Mouse (Mus musculus): ENCODE results near the gene H2-Ke6. TPM values are rescaled to one million over a fixed set of nuclear protein-coding genes. Genes with fewer than 3 reads are reported as not detected.
A peak's percentile ranks its signal among the peaks of the same experiment; 100 is the strongest.

The H2-Ke6 gene
- total and polyA plus RNA-seq, 3 experiments: 20.8 to 47.1 (median 31.7) TPM

- Histone ChIP-seq H3K27ac (ENCODE audit: insufficient read depth, low read depth) (no peak overlapping the region; the same call in 1 of the 2 replicates), H3K9ac (ENCODE audit: insufficient read depth, low read depth) (peak overlapping the region; percentile 96), H3K4me1 (ENCODE audit: control insufficient read depth in 1 of 2, insufficient read depth in 2 of 2) (peaks cover 21 to 45% of the 10 kb centered on the region in 2 experiments), H3K36me3 (replicated peaks in 1 of 2; ENCODE audit: control insufficient read depth in 1 of 2, insufficient read depth in 1 of 2, low read length in 1 of 2) (peaks cover 48 to 70% of the 10 kb centered on the region in 2 experiments), H3K9me3 (replicated peaks; ENCODE audit: low read length) (no peaks in the 10 kb centered on the region), H3K4me2 (ENCODE audit: insufficient read depth, low read depth, poor library complexity, severe bottlenecking) (peak overlapping the region; percentile 67), H3K79me2 (replicated peaks; ENCODE audit: control insufficient read depth, extremely low read depth, insufficient read depth, poor library complexity, severe bottlenecking) (peaks cover 32% of the 10 kb centered on the region), H3K27me3 (replicated peaks) (no peaks in the 10 kb centered on the region), H3K4me3 (replicated peaks in 1 of 3; ENCODE audit: low read depth in 2 of 3, low read length in 2 of 3, poor library complexity in 1 of 3) (peak overlapping the region; percentile 89 to 96 (median 90))
- dilution Hi-C loops (cut with MboI; ENCODE audit: extremely low pct_ligation_motif_present, extremely low pct_unique_long_range_greater_than_20kb, low sequenced_read_pairs) (no loop called here), in situ Hi-C loops (cut with MboI; ENCODE audit: low pct_ligation_motif_present, low pct_unique_long_range_greater_than_20kb, low sequenced_read_pairs) (no loop called here)
- DNase-seq (ENCODE audit: extremely low read depth): peak; percentile 35
- no peak for TF ChIP-seq USF2 (conservative IDR thresholded peaks at IDR 0.05; ENCODE audit: low read depth, low read length)
- no peak for TF ChIP-seq CHD1 (IDR thresholded peaks at IDR 0.05; ENCODE audit: low read depth, low read length)
- no peak for TF ChIP-seq USF1 (IDR thresholded peaks at IDR 0.05; ENCODE audit: low read depth, low read length)
- no peak for TF ChIP-seq ZMIZ1 (IDR thresholded peaks at IDR 0.05; ENCODE audit: low read depth, low read length)
- no peak for TF ChIP-seq POLR2A (IDR thresholded peaks at IDR 0.05; ENCODE audit: low read depth, low read length)
- TF ChIP-seq SMC3 (IDR thresholded peaks at IDR 0.05; ENCODE audit: low read depth, low read length): no peak
- no peak for TF ChIP-seq EP300 (IDR thresholded peaks at IDR 0.05; ENCODE audit: low read length)
- no peak for TF ChIP-seq TBP (conservative IDR thresholded peaks at IDR 0.05; ENCODE audit: low read depth, low read length)
- TF ChIP-seq PAX5 (IDR thresholded peaks at IDR 0.05; ENCODE audit: low read length): no peak
- TF ChIP-seq ETS1 (conservative IDR thresholded peaks at IDR 0.05; ENCODE audit: low read depth, low read length): no peak
Measured at GRCm38 (mm10) chr17:34032806-34033205, 4.9 kb upstream of the H2-Ke6 start.

- peak overlapping the region; percentile 89 to 96 (median 90) for H3K4me3 ChIP-seq (replicated peaks in 1 of 3; ENCODE audit: low read depth in 2 of 3, low read length in 2 of 3, poor library complexity in 1 of 3)
- no peaks in the 10 kb centered on the region for H3K27me3 ChIP-seq (replicated peaks)
- in situ Hi-C loops (cut with MboI; ENCODE audit: low pct_ligation_motif_present, low pct_unique_long_range_greater_than_20kb, low sequenced_read_pairs): no loop called here
- H3K9me3 ChIP-seq (replicated peaks; ENCODE audit: low read length): no peaks in the 10 kb centered on the region
- peak; percentile 47 for DNase-seq (ENCODE audit: extremely low read depth)
- H3K79me2 ChIP-seq (replicated peaks; ENCODE audit: control insufficient read depth, extremely low read depth, insufficient read depth, poor library complexity, severe bottlenecking): peaks cover 32% of the 10 kb centered on the region
- peaks cover 42 to 64% of the 10 kb centered on the region in 2 experiments for H3K36me3 ChIP-seq (replicated peaks in 1 of 2; ENCODE audit: control insufficient read depth in 1 of 2, insufficient read depth in 1 of 2, low read length in 1 of 2)
- H3K4me2 ChIP-seq (ENCODE audit: insufficient read depth, low read depth, poor library complexity, severe bottlenecking): peak overlapping the region; percentile 67; the same call in 1 of the 2 replicates
- dilution Hi-C loops (cut with MboI; ENCODE audit: extremely low pct_ligation_motif_present, extremely low pct_unique_long_range_greater_than_20kb, low sequenced_read_pairs): no loop called here
- H3K9ac ChIP-seq (ENCODE audit: insufficient read depth, low read depth): peak overlapping the region; percentile 96
- peak overlapping the region; percentile 86 for H3K27ac ChIP-seq (ENCODE audit: insufficient read depth, low read depth)
- H3K4me1 ChIP-seq (ENCODE audit: control insufficient read depth in 1 of 2, insufficient read depth in 2 of 2): peaks cover 21 to 46% of the 10 kb centered on the region in 2 experiments
- no peak for TF ChIP-seq ZC3H11A (IDR thresholded peaks at IDR 0.05; ENCODE audit: low read depth, low read length)
- no peak; the same call in 1 of the 2 replicates for TF ChIP-seq HCFC1 (IDR thresholded peaks at IDR 0.05; ENCODE audit: low read depth, low read length)
- TF ChIP-seq NELFE (IDR thresholded peaks at IDR 0.05; ENCODE audit: low read depth, low read length): peak; percentile 73
- TF ChIP-seq MAX (IDR thresholded peaks at IDR 0.05; ENCODE audit: low read length): peak; percentile 90
- TF ChIP-seq USF2 (conservative IDR thresholded peaks at IDR 0.05; ENCODE audit: low read depth, low read length): no peak
- 0 out of 2 replicates have a peak, but pooled peaks have one; percentile 34 for TF ChIP-seq TCF12 (IDR thresholded peaks at IDR 0.05; ENCODE audit: low read depth, low read length)
- peak; percentile 27; the same call in 1 of the 2 replicates for TF ChIP-seq IRF4 (IDR thresholded peaks at IDR 0.05; ENCODE audit: low read depth, low read length)
- 0 out of 2 replicates have a peak, but pooled peaks have one; percentile 29 for TF ChIP-seq TBP (conservative IDR thresholded peaks at IDR 0.05; ENCODE audit: low read depth, low read length)
- no peak for TF ChIP-seq JUN (IDR thresholded peaks at IDR 0.05; ENCODE audit: insufficient read depth, low read depth, low read length)
- no peak for TF ChIP-seq JUND (conservative IDR thresholded peaks at IDR 0.05; ENCODE audit: low read depth, low read length)
- TF ChIP-seq RCOR1 (conservative IDR thresholded peaks at IDR 0.05; ENCODE audit: low read depth, low read length): 0 out of 2 replicates have a peak, but pooled peaks have one; percentile 36
- TF ChIP-seq CHD2 (IDR thresholded peaks at IDR 0.05; ENCODE audit: low read length): no peak
- peak; percentile 61 for TF ChIP-seq BHLHE40 (IDR thresholded peaks at IDR 0.05; ENCODE audit: low read depth, low read length)
- TF ChIP-seq ELF1 (IDR thresholded peaks at IDR 0.05; ENCODE audit: low read depth, low read length): peak; percentile 63; the same call in 1 of the 2 replicates
- peak; percentile 91 for TF ChIP-seq MXI1 (IDR thresholded peaks at IDR 0.05; ENCODE audit: low read depth, low read length)
- TF ChIP-seq PAX5 (IDR thresholded peaks at IDR 0.05; ENCODE audit: low read length): no peak
- no peak for TF ChIP-seq CHD1 (IDR thresholded peaks at IDR 0.05; ENCODE audit: low read depth, low read length)
- no peak for TF ChIP-seq GABPA (IDR thresholded peaks at IDR 0.05; ENCODE audit: insufficient replicate concordance, low read depth, low read length)
- TF ChIP-seq RAD21 (IDR thresholded peaks at IDR 0.05; ENCODE audit: low read depth, low read length): no peak
- no peak for TF ChIP-seq E2F4 (IDR thresholded peaks at IDR 0.05; ENCODE audit: insufficient replicate concordance, low read depth, low read length)
- no peak for TF ChIP-seq UBTF (IDR thresholded peaks at IDR 0.05; ENCODE audit: low read depth, low read length)
- peak; percentile 57 for TF ChIP-seq MAZ (IDR thresholded peaks at IDR 0.05; ENCODE audit: low read depth, low read length)
- TF ChIP-seq MAFK (IDR thresholded peaks at IDR 0.05; ENCODE audit: insufficient replicate concordance, low read length): no peak
- TF ChIP-seq ETS1 (conservative IDR thresholded peaks at IDR 0.05; ENCODE audit: low read depth, low read length): no peak
- no peak for TF ChIP-seq ZMIZ1 (IDR thresholded peaks at IDR 0.05; ENCODE audit: low read depth, low read length)
- TF ChIP-seq SIN3A (IDR thresholded peaks at IDR 0.05; ENCODE audit: low read length): peak; percentile 76
- no peak for TF ChIP-seq POLR2AphosphoS2 (IDR thresholded peaks at IDR 0.05; ENCODE audit: low read depth, low read length)
Measured at GRCm38 (mm10) chr17:34032174-34032632, 4.3 kb upstream of the H2-Ke6 start.
